Mouse (Mus musculus) stomach, embryonic 16.5 days (tissue): Measurements from ENCODE around the gene Psma1. TPM values are rescaled to one million over a fixed set of nuclear protein-coding genes. Genes with fewer than 3 reads are reported as not detected.

Experiments
- ATAC-seq: fragments of 200-750 bp; cut with Nextera tagmentation; 2 replicates; pipeline ENCODE4 v1.8.0; 2017; ENCODE audit warnings: moderate number of reproducible peaks, moderate TSS enrichment; ENCODE audit not compliant: insufficient read depth, low FRiP score
- H3K27ac ChIP-seq: fragments of 300-500 bp; sonication (generic); 2 replicates; pipeline ENCODE4 v1.5.1; 2014; ENCODE audit warnings: low read length
- H3K27me3 ChIP-seq: fragments of 300-500 bp; sonication (generic); 2 replicates; pipeline ENCODE4 v1.6.1; 2014; ENCODE audit warnings: low read length, control low read depth, mixed read lengths; ENCODE audit not compliant: control insufficient read depth, insufficient read depth
- H3K36me3 ChIP-seq: fragments of 300-500 bp; sonication (generic); 2 replicates; pipeline ENCODE4 v1.6.1; 2014; ENCODE audit warnings: low read length; ENCODE audit not compliant: control insufficient read depth, insufficient read depth
- H3K4me1 ChIP-seq: fragments of 300-500 bp; sonication (generic); 2 replicates; pipeline ENCODE4 v1.6.1; 2014; ENCODE audit warnings: low read length, control low read depth, mixed read lengths; ENCODE audit not compliant: control insufficient read depth, insufficient read depth
- H3K4me2 ChIP-seq: fragments of 300-500 bp; sonication (generic); 2 replicates; pipeline ENCODE4 v1.6.1; 2014; ENCODE audit warnings: low read depth, low read length, mixed read lengths
- H3K4me3 ChIP-seq: fragments of 300-500 bp; sonication (generic); replicated peaks from 2 replicates; pipeline ENCODE4 v1.5.1; 2014; ENCODE audit warnings: mild to moderate bottlenecking, low read length
- H3K9ac ChIP-seq: fragments of 300-500 bp; sonication (generic); 2 replicates; pipeline ENCODE4 v1.6.1; 2014; ENCODE audit warnings: low read length
- H3K9me3 ChIP-seq: fragments of 300-500 bp; sonication (generic); replicated peaks from 2 replicates; pipeline ENCODE4 v1.6.1; 2016; ENCODE audit warnings: low read length, control low read depth; ENCODE audit not compliant: control insufficient read depth
- WGBS: fragments of 180-500 bp; shearing (Covaris S2); extraction: QIAGEN DNeasy Blood & Tissue Kit; methylation state at CpG from one replicate; pipeline ENCODE4 v1.1.7; 2014; 5-methylcytosine and 5-hydroxymethylcytosine counted together
- polyA plus RNA-seq: library from polyadenylated mRNA; unstranded; fragments of >200 nt; fragmentation: Nextera tagmentation; extraction: Ambion mirVana; gene quantifications from 2 replicates; pipeline ENCODE4 v1.2.1, GENCODE M21; 2015

Psma1 gene
- polyA plus RNA-seq, 1 experiment from 2014 or later, result 342 TPM

DNA sequence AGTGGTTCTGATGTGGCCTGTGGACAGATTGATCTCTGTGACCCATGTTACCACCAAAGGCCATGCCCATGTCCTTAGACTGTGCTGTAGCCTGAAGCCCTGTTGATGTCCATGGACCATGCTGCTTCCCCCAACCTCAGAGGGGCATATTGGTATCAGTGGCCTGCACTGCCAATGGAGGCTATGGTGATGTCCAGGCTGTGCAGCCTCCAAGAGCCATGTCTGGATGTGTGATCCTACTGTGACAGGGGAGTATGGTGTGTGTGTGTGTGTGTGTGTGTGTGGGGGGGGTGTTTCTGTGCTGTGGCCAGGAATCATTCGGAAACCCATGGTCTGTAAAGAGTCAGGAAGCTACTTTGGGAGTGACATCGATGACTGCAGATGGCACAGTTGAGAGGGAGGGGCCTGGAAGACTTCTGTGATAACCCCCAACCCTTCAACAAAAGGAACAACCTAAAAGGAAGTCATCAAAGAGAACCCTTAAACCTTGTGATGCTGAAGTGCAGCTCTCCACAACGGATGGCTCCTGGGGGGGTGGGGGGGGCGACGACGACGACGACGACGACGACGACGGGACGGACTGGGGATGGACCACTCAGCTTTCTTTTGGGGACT lies 8.5 kb upstream of the Psma1 start:
- no peak overlapping the region for H3K4me2 ChIP-seq
- no peaks in the 10 kb centered on the region for H3K27me3 ChIP-seq
- 91% methylated on average over 14 of the region's 14 CpGs for WGBS
- H3K36me3 ChIP-seq, result no peaks in the 10 kb centered on the region
- no peak overlapping the region for H3K27ac ChIP-seq
- H3K9me3 ChIP-seq, result no peaks in the 10 kb centered on the region
- no peak overlapping the region for H3K4me3 ChIP-seq
- no peak overlapping the region for H3K9ac ChIP-seq
- H3K4me1 ChIP-seq, result no peaks in the 10 kb centered on the region
- no peak for ATAC-seq

GRCm38 (mm10) chr7:114283006-114283405 lies 7.1 kb upstream of the Psma1 start:
- no peak overlapping the region for H3K27ac ChIP-seq
- no peaks in the 10 kb centered on the region for H3K9me3 ChIP-seq
- H3K4me3 ChIP-seq, result no peak overlapping the region
- no peak for ATAC-seq
- no peaks in the 10 kb centered on the region for H3K36me3 ChIP-seq
- no peaks in the 10 kb centered on the region for H3K27me3 ChIP-seq
- H3K4me1 ChIP-seq, result no peaks in the 10 kb centered on the region
- WGBS, result 78% methylated on average over 9 of the region's 9 CpGs
- no peak overlapping the region for H3K4me2 ChIP-seq
- H3K9ac ChIP-seq, result no peak overlapping the region

DNA sequence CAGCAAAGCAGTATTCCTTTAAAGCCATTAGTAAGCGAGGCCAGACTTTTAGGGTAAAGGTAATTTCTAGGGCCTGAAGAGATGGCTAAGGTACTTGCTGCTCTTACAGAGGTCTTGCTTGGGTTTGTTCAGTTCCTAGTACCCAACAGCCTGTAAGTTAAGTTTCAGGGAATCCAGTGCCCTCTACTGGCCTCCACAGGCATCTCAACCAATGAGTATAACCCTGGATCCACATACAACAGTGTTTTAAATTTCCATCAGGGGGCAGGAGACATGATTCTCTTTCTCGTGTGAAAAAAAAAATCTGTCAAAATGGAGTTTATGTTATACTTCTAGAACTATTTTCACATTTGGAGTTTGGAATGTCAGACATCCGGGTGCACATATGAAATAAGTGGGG lies 5.8 kb upstream of the Psma1 start:
- Histone ChIP-seq H3K4me1 (0 out of 2 replicates have a peak, but pooled peaks cover 2% of the 10 kb centered on the region), H3K27ac (no peak overlapping the region), H3K4me3 (no peak overlapping the region), H3K27me3 (no peaks in the 10 kb centered on the region), H3K36me3 (no peaks in the 10 kb centered on the region), H3K4me2 (no peak overlapping the region), H3K9ac (no peak overlapping the region), H3K9me3 (no peaks in the 10 kb centered on the region)
- WGBS, result 45% methylated on average over 3 of the region's 3 CpGs
- ATAC-seq, result no peak

DNA sequence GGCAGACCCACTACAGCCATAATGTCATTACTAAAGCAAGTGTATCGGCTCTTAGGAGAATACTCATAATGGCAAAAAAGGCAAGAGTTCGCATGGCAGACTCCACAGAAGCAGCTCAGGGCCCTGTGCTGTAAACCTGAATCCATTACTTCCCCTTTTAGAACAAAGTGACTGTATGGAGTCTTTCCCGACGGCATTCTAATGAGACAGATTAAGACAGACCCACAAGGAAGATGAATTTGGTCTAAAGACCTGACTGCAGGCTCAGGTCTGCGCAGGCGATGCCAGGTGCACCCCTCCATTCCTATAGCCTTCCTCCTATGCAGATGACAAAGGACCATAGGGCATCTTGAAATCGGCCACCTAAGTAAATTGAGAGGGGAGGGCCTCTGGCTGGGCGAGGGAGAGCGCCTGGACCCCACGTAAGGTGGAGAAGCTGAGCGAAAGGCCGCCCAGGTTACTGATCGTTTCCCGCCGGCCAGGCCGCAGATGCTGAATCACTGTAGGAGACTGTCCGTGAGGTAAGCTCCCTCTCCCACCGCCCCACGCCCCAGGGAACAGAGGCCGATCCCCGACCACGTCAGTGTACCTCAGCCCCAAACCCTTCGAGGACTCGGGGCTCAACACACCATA lies 430 bp downstream of the Psma1 start:
- peak overlapping the region; percentile 91 for H3K9ac ChIP-seq
- no peak; the same call in 1 of the 2 replicates for ATAC-seq
- H3K27me3 ChIP-seq, result no peaks in the 10 kb centered on the region
- H3K9me3 ChIP-seq, result no peaks in the 10 kb centered on the region
- H3K4me1 ChIP-seq, result peaks cover 8% of the 10 kb centered on the region; the same call in 1 of the 2 replicates
- 1% methylated on average over 24 of the region's 24 CpGs for WGBS
- no peaks in the 10 kb centered on the region for H3K36me3 ChIP-seq
- H3K27ac ChIP-seq, result peak overlapping the region; percentile 34; the same call in 1 of the 2 replicates
- peak overlapping the region; percentile 83 for H3K4me3 ChIP-seq
- H3K4me2 ChIP-seq, result peak overlapping the region; percentile 94

DNA sequence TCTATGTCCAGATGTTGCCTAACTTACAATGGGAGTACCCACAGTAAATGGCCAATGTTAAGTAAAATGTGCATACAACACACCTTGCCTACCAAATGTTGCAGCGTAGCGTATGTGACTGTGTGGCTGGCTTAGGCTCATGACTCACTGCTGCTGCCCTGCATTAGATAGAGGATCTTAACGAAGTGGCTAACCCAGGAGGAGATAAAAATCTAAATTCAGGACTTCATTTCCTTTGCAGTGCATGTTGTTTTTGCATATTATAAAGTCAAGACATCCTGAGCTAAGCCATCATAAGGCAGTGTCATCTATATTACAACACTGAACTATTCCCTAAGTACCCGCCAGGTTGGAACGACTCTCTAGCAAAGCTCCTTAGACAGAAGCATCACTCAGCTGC lies 7.5 kb downstream of the Psma1 start:
- H3K9ac ChIP-seq, result no peak overlapping the region
- H3K9me3 ChIP-seq, result no peaks in the 10 kb centered on the region
- 94% methylated on average over 5 of the region's 5 CpGs for WGBS
- H3K36me3 ChIP-seq, result peaks cover 44% of the 10 kb centered on the region
- no peaks in the 10 kb centered on the region for H3K4me1 ChIP-seq
- H3K4me2 ChIP-seq, result no peak overlapping the region
- no peak overlapping the region for H3K4me3 ChIP-seq
- no peaks in the 10 kb centered on the region for H3K27me3 ChIP-seq
- no peak overlapping the region for H3K27ac ChIP-seq
- no peak for ATAC-seq

GRCm38 (mm10) chr7:114253885-114254833 lies 21.8 kb downstream of the Psma1 start, which contains the start of gene Copb1:
TSS of gene Copb1 (minus strand) at chr7:114254711.
- Histone ChIP-seq H3K4me2 (peak within 1 kb of the TSS; percentile 63), H3K27me3 (no peaks in the 10 kb centered on the region), H3K27ac (peak within 1 kb of the TSS; percentile 64), H3K4me3 (peak within 1 kb of the TSS; percentile 89), H3K9me3 (no peaks in the 10 kb centered on the region), H3K9ac (peak within 1 kb of the TSS; percentile 97), H3K36me3 (peaks cover 15% of the 10 kb centered on the region), H3K4me1 (peaks cover 6% of the 10 kb centered on the region)
- peak; percentile 99 for ATAC-seq
- 1% methylated on average over 75 of the region's 75 CpGs for WGBS

DNA sequence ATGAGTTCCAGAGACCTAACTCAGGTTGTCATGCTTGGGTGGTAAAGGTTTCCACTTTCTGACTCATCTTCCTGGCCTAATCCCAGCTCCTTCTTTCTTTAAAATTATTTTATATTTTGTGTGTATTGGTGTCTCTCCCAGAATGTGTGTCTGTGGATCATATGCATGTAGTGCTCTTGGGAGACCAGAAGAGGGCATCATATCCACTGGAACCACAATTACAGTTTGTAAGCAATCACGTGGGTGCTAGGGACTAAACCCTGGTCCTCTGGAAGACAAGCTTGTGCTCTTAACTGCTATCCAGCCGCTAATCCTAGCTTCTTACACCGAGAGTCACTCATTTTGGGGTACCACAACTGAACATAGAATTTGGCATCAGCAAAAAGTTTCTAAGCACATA lies 24.2 kb downstream of the Psma1 start:
- Histone ChIP-seq H3K9me3 (no peaks in the 10 kb centered on the region), H3K9ac (no peak overlapping the region), H3K36me3 (peaks cover 17% of the 10 kb centered on the region), H3K27ac (no peak overlapping the region), H3K4me2 (no peak overlapping the region), H3K27me3 (no peaks in the 10 kb centered on the region), H3K4me3 (no peak overlapping the region), H3K4me1 (peaks cover 6% of the 10 kb centered on the region)
- 91% methylated on average over 3 of the region's 3 CpGs for WGBS
- no peak for ATAC-seq

DNA sequence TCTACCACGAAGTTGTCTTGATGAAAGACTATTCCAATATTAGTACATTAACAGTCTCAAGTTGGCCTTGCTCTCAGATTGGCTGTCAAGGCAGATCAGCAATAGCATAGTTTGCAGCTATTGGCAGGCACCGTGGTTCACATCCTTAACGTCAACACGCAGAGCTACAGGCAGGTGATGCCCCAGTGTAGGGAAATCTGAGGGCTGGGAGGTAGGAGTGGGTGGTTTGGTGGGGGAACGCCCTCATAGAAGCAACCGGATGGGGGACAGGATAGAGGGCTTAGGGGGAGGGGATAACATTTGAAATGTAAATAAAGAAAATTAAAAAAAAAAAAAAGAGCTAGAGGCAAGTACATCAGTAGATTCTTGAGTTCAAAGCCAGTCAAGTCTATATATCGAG lies 41.9 kb downstream of the Psma1 start:
- Histone ChIP-seq H3K9me3 (no peaks in the 10 kb centered on the region), H3K27ac (no peak overlapping the region), H3K36me3 (peaks cover 23% of the 10 kb centered on the region; the same call in 1 of the 2 replicates), H3K4me3 (no peak overlapping the region), H3K4me2 (no peak overlapping the region), H3K9ac (no peak overlapping the region), H3K4me1 (no peaks in the 10 kb centered on the region), H3K27me3 (no peaks in the 10 kb centered on the region)
- ATAC-seq, result no peak
- WGBS, result 73% methylated on average over 7 of the region's 7 CpGs

DNA sequence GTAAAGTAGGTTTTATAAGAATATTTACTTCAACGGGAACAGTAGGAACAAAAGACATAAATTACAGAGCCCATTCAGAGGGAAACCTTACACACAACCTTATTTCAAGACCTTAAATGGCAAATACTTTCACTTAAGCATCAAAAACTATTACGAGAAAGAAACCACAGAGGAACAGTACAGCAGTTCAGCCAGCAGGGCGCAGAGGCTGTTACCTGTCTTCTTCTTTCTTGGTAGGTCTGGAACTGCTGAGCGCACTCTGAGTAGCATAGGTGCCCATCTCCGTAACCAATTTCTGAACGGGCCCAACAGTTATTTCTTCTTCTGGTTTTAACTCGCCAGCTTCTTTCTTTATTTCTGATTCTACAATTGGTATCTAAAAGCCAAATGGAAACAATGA lies 42.9 kb downstream of the Psma1 start:
- peaks cover 17% of the 10 kb centered on the region; the same call in 1 of the 2 replicates for H3K36me3 ChIP-seq
- H3K9me3 ChIP-seq, result no peaks in the 10 kb centered on the region
- no peak overlapping the region for H3K4me2 ChIP-seq
- no peak overlapping the region for H3K27ac ChIP-seq
- H3K4me3 ChIP-seq, result no peak overlapping the region
- no peaks in the 10 kb centered on the region for H3K4me1 ChIP-seq
- no peaks in the 10 kb centered on the region for H3K27me3 ChIP-seq
- no peak overlapping the region for H3K9ac ChIP-seq
- WGBS, result 91% methylated on average over 7 of the region's 7 CpGs
- ATAC-seq, result no peak
